Mouse (Mus musculus) urinary bladder, postnatal 36 days (tissue): ENCODE measurements around the gene Rplp2.

ENCODE experiments used
- DNase-seq, 2 experiments: peaks; one replicate each; pipeline ENCODE4 v3.0.0; 2022; ENCODE audit warnings: low spot score in 2 of 2, mixed read lengths in 1 of 2

Gene Rplp2

DNA sequence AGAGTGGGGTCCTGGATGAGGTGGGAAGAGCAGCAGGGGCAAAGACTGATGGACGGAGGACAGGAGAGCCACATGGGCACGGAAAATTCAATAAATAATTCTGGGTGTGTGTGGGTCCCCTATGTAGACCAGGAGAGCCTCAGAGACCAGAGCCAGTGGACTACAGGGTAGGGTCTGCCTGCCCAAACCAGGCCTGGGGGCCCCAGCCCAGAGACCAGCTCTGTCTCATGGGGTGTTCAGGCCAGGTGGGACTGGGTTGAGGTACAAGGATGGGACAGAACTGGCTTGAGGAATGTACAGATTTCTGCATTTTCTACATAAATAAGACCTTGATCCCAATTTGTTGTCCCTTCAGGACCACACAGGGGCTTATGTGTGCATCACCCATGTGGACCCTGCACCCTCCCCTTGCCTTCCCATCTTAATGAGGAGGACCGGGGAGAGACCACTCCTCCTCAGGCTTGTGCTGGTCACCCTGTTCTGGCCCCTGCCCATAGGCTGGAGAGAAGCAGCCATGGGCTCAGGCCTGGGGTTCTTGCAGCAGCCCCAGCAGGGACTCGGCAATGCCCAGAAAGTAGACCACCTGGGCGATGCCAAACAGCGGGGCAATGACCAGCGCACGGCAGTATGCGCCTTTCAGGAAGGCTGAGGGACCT, 16.5 kb upstream of the Rplp2 start:
- no peak for DNase-seq

DNA sequence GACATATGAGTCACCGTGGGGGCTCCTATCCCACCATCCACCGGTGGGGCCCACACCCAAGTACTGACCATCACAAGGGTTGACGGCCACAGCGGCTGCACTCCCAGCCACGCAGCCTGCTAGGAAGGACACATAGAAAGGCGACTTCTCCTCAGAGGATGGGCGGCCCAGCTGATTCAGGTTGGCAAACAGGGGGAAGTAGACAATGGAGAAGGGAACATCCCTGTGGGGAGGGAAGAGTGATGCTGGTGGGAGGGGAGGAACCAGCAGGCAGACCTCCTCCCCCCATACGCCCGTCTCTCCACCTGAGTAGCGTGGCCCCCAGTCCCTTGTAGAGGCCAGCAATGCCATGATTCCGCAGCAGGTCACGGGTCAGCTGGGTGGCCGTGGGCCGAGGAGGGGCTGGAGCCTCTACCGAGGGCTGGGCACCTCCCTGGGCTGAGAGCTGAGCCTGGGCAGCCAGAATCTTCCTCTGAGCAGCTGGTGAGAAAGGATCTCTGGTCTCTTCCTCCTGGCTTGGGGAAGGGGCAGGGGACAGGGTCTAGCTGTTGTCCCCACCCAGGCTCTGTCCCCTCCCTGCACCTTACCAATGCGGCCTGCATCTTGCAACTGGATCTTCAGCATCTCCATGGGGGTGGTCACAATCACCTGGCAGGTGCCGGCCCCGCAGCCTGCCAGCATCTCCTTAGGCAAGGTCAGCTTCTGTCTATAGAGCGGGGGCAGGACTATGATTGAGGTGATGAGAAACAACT, 15.6 kb upstream of the Rplp2 start:
- DNase-seq: no peak

DNA sequence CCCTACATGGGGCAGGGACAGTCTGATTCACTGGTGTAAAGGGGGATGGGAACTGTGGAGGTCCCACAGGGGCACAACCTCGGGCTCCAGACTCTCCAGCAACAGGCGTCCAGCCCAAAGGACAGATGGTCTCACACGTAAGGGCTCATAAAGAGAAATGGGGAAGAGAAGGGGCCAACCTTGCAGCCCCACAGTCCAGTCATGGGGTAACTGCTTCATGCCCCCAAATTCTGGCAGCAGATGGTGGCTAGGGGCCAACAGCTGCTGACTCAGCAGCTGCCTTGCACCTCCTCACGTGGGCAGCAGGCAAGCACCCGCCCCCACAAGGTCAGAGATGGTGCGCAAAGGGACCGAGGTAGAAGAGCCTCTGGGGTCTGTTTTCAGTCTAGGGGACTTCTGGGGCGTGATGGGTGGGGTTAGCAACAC, 15.0 kb upstream of the Rplp2 start:
- DNase-seq: no peak

DNA sequence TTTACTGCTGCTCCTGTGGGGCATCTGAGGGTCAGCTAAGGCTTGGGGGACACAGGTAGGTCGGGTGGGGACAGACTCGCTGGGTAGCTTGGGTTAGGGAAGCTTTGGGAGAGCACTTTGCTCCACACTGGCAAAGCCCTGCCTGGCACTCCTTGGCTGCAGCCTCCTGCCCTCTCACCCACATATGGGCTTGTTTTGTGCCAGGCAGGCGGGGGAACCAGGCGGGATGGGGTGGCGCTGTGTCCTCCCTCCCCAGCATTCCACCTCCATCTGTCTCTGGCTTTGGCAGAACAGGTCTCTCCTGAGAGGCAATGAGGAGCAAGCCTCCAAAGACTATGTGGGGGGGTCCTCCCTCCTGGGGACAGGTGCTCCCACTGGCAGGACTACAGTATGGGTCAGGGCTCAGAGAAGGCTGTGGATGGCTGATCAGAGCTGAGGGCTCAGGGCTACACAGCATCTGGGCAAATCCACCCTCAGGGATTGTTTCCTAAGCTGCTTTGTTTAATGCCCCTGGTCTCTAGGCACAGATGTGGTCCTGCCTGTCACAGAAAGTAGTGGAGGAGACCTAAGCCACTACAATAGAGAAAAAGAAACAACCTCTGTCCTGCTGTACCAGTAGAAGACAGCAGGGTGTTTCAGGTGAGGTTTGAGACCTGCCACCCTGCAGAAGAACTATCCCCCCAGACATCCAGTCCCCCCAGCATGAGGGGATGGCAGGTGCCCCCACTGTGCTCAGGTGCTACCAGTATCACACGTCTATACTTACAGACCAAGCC, 14.2 kb upstream of the Rplp2 start:
- peak in 1 of 2 experiments; percentile 83 for DNase-seq

DNA sequence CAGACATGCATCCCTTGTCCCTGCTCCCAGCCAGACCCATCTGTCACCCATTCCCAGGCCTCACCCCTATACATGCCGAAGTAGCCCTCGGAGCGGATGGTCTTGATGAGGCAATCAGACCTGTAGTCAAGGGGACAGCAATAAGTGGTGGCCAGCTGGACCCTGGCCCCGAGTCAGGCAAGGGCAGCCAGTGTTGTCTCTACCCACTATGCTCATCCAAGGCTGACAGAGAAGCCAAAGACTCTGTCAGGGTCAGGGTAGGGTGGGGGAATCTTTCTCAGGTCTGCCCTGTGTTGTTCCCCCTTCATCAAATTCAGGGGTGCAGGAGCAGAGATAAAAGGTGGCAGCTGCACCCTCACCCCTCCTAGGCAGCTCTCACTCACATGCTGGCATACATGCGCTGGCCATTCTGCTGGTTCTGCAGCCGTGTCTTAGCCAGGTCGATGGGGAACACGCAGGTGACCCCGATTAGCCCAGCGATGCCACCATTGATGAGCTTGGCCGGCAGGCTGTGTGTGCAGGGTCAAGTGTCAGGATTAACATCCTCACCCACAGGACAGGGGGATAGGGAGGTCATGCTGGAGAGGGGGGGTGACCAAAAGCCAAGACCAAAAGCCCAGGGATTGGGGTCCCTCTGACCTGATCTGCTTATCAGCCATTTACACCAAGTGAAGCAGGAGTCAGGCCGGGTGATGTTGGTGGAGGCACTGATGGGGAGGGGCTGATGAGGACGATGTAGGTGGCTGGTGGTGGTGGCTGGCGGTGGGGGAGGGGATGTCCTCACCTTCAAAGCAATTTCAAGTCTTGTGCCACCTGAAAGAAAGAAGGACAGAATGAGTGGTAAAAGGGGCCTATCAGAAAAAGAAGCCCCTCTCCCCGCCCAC, 13.4 kb upstream of the Rplp2 start:
- DNase-seq: no peak

DNA sequence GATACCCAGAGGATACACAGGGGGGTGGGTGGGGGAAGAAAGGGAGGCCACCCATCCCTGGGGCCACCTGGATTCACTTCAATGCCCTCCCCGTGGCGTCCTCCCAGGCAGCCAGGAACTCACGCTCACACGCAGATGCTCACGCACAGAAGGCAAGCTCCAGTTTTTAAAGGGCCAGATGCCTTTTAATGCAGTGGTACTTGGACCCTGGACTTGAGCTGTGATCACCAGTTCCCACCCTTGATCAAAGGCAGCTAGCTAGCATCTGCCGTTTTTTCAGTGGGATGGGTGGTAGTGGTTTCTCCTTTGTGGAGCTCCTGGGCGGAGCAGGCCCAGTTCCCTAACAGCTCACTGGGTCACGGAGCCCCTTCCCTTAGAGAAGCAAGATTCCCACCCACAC, 12.7 kb upstream of the Rplp2 start:
- DNase-seq: no peak

DNA sequence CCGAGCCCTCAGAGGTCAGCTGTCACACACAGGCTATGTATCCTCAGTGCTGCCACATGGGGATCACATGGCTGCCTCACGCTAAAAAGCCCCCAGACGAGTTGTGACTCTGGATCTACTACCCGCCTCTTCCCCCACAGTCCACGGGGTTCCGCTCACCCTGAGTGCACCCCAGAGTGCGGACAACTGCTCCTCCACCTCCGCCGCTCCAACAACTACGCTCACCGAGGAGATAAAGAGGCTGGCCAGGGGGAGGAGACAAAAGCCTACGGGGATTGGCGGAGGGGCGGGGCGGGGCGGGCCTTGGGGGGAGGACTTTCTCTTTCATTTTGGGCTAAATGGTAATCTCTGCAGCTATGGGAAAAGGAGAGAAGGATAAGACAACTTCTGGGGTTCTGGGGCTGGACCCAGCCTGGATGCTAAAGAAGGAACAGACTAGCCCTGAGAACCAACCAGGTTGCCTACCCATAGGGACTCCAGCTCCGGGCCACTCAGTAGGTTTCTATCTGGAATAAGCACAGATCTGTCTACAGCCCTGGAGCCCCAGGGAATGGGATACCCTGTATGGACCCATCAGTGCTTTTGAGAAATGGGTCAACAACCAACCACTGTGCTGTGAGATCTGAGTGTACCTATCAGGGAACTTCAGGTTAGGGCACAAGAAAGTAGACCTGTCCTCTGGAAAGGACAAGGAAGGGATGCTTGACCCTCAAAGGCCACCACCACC, 11.9 kb upstream of the Rplp2 start:
- DNase-seq: no peak

DNA sequence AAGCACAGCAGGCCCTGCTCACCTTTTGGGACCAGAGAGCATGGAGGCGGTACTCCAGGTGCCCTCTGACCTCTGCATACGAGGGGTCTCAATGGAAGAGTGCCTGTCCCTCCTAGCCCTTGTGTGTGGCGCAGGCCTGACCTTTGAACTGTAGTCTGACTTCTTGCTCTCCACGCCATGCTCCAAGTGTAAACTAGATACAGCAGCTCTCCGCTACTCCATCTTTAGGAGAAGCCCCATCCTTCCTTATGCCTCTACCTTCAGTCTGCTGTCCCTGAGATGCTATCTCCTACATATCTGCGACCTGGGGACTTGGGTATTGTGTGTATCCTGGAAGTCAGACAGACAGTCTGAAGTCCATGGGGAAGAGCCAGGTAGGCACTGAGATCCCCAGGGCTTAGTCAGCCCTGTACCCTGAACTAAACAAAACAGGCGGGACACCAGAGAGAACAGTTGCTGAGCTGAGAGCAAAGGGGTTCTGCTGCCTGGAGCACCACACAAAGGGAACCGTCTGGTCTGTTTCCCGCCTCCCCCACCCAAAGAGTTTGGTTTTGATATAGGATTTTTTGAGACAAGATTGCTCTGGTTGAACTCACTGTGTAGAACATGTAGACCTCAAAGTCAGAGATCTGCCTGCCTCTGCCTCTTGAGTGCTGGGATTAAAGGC, 11.2 kb upstream of the Rplp2 start:
- no peak for DNase-seq

DNA sequence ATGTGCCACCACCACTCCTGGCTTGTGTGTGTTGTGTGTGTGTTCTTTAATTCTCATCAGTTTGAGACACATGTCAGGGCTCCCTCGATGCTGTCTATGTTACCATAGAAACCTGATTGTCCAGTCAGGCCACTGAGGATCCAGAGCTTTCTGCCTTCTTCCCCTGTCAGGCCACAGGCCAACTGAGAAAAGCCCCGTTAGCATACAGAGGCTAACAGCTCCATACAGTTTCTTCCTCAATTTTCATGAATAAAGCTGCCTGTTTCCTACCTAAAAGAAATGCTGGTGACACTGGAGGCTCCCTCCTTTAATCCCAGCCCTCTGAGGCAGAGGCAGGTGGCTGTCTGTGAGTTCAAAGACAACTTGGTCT, 10.7 kb upstream of the Rplp2 start:
- no peak for DNase-seq

DNA sequence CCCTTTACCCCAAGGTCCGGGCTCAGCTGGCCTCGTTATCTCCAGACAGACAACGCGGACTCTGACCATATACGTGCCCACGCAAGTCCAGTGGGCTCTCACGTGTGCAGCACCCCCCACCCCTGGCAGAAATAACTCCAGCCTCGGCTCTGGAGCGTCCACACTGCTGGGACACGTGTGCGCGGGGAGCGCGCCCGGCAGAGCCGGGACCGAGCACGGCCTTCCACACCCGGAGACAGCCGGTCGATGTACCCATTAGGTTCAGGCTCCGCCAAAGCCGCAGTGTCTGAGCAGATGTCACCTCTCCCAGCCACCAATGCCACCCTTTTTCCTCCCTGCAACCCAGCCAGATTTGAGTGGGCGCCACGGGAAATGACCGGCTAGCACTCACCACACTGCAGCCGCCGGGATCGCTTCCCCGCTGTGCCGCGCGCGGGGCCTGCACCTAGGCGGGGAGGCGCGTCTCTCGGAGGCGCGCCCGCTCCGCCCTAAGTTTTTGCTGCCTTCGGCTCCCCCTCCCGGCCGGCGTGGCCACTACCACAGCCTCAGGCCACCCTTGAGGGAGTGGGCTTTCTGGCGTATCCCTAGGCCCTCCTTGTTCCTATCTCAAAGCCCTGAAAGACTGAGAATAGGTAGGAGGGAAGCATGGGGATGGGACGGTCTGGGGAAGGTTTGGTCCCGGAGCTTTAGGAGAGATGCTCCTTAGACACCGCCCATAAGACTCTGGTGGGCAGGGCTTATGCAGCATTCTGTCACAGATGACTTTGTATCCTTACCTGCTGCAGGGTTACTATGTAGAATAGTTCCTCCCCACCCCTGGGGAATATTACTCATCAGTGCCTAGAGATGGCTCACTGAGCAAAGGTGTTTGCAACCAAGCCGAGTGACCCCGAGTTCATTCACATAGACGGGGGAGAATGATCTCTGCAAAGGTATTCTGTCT, 9.7 kb upstream of the Rplp2 start, which contains the start of gene Slc25a22:
TSS of gene Slc25a22 (minus strand) at position 715 of the 943 bp plus-strand sequence.
- DNase-seq: peak; percentile 78 to 81

DNA sequence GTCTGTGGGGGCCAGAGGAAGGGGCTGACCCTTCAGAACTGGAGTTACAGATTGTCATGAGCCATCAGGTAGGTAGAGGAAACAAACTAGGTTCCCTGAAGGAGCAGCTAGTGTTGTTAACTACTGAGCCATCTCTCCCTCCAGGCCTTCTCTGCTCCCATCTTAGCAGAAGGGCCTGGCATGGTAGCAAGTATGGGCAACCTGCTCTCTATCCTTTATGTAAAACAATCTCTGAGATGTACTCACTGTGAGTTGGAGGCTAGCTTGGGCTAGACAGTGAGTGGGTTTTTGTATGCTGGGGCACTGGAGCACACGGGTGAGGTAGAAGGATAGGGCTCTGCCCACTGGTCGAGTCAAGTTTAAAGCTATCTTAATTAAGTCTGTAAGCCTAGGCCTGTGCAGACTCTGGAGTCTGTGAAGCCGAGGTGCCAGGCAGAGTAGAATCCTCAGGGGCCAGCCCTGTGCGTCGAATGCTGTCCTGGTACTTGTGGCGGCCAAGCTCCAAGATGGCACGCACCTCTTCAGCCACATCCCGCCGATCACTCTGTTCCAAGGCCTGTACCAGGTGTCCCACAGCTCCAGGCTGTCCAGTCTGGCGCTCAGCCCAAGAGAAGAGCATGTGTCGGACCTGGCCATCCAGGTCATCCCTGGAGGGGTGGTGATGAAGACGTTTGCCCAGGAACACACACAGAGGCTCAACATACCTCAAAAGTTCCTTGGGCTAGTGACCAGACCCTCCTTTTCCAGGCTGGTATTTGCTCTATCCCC, 8.8 kb upstream of the Rplp2 start:
- no peak for DNase-seq

DNA sequence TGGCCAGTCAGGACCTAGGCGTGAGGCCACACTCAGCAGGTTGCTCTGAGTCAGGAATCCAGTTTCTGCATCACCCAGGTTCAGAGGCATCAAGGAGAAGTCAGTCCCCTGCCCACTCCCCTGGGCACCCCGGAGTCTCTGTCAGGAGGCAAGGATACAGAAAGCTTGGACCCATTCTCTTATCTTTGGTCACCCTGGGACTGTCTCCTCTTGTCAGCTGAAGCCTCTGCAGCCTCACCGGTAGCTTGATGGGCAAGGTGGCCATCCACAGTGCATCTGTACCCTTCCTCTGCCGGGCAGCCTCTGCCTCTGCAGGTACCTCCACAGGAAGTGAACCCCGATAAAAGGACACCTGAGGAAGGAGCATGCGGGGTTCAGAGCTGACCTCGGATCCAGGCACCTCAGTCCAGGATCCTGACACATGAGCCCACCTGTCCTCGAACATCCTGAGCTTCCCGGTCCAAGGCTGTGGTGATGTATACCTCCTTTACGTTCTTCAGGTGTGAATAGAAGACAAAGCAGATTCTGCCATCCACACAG, 8.0 kb upstream of the Rplp2 start:
- no peak for DNase-seq

DNA sequence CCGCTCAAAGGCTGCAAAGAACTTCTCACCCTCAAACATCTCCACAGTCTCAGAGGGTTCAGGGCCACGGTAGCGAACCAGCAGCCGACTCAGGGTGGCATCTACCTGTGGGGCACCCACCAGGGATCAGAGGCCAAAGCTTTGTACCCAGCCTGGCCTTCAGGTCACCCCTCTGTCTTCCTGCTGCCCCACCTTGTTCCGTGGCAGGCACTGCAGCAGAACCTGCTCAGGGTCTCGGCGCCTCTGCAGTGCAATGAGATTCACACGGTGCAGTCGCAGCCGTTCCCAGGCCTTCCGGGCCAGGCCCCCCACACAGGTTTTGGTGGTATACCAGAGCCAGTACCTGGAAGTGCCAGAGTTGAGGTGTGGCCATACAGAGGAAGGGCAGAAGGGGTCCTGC, 7.4 kb upstream of the Rplp2 start:
- DNase-seq: no peak

DNA sequence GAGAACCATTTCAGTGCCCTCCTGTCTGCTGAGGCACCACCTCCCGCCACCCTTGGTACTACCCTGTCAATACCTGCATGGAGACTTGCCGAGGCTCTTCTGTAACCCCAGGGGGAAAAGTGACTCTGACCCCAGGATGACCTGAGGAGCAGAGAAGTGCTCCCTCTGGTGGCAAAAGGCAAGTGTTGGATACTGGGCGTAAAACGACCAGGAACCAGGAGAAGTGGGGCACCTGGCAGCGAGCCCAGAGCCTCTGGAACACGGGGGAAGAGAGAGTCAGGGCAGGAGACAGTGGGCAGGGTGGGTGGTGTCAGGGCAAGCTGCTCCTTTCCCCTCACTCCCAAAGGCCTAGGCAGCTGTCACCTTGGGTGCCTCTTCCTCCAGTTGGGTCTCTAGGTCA, 6.6 kb upstream of the Rplp2 start:
- no peak for DNase-seq

DNA sequence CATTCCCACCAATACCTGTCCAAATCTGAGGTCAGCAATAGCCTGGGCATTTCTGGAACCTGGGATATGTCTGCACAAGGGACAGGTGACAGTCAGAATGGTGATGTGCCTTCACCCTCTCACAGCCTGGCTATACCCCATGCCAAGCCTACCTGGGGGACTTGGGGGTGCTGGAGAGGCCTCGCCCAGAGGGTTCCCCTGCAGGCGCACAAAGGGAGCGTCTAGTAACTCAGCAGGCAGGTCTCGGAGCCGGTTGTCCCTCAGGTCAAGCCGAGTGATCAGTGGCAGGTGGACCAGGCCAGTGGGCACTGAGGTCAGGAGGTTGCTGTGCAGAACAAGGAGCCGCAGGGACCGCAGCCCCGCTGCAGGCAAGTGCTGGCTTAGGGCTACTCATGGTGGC, 5.7 kb upstream of the Rplp2 start:
- DNase-seq: no peak

DNA sequence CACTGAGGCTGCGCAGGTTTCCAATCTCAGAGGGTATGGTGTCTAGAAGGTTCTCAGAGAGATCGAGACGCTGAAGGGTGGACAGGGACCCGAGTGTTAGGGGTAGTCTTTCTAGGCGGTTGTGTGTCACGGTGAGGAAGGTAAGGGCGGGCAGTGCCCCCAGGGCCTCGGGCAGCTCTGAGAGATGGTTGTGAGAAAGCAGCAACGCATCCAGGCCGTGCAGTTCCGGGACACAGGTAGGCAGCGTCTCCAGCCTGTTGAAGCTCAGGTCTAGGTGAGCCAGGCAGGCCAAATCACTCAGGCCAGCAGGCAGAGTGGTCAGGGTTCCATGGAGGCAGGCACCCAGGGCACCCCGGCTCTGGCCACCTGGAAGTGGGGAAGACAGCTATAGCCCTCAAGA, 5.0 kb upstream of the Rplp2 start:
- DNase-seq: no peak

DNA sequence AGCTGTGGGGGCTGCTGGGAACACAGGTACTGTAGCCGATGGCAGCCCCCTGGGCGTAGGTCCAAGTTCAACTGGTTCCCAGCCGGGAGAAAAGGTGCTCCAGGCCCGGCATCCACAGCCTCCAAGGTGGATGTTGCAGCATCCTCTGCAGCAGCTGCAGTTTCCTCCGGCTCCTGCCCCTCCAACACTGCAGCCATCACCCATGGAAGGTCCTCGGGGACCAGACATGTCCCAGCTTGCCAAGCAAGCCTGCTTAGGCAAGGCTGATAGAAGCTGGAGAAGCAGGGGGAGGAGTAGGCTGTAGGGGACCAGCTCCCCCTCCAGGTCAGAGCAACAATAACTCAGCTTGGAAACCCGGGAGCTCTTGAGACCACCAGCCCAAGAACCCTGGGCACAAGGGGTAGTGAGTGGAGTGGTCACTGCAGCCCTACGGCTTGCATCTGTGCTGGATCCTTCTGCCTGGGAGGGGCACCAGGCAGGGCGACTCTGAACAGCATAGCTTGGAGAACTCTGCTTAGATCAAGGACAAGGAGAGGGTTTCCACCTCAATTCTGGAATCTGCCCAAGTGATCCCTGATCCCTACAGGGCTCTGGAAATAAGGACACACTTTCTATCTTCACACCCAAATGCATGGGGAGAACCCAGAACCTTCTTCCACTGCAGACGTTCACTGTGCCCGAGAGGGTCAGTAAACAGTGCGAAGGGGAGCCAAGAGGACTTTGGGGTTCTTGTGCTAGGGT, 3.9 kb upstream of the Rplp2 start:
- no peak for DNase-seq

DNA sequence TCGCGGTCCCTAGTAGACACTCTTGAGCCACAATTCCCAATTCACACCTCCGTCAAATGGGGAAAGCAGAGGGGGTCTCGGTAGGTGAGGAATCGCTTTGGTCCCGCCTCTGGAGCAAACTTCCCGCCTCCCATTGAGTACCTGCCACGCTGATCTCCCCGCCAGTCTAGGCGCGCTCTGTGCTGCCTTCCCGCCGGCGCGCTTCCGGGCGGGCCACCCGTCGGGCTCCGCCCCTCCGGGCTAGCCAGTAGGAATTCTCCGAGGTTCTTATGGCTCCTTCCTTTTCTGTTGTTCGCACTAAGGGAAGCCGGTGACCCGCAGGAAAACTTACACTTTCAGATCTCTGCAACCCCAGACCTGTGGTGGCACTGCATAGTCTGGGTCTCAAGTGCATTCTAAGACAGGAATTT, 3.3 kb upstream of the Rplp2 start, which contains the start of gene Pidd1:
TSS of gene Pidd1 (minus strand) at position 198 of the 410 bp plus-strand sequence.
- peak in 1 of 2 experiments; percentile 69 for DNase-seq
